Mouse (Mus musculus) embryonic facial prominence, embryonic 14.5 days (tissue): ENCODE results near the gene Npr2. TPM values are rescaled to one million over a fixed set of nuclear protein-coding genes. Genes with fewer than 3 reads are reported as not detected.

Experiments
- ATAC-seq: fragments of 200-750 bp; cut with Nextera tagmentation; 2 replicates; pipeline ENCODE4 v1.8.0; 2017; ENCODE audit warnings: low read depth, moderate number of reproducible peaks, moderate TSS enrichment
- DNase-seq: peaks from one replicate; pipeline ENCODE4 v3.0.0-alpha.2; 2015; ENCODE audit warnings: low spot score
- H3K27ac ChIP-seq: fragments of 300-500 bp; sonication (generic); replicated peaks from 2 replicates; pipeline ENCODE4 v1.5.1; 2014; ENCODE audit warnings: low read depth, mild to moderate bottlenecking, low read length, moderate library complexity
- H3K27me3 ChIP-seq: fragments of 300-500 bp; sonication (generic); replicated peaks from 2 replicates; pipeline ENCODE4 v1.6.1; 2014; ENCODE audit warnings: low read length; ENCODE audit not compliant: control insufficient read depth, insufficient read depth
- H3K36me3 ChIP-seq: fragments of 300-500 bp; sonication (generic); 2 replicates; pipeline ENCODE4 v1.6.1; 2014; ENCODE audit warnings: low read length, mixed read lengths; ENCODE audit not compliant: control insufficient read depth, insufficient read depth
- H3K4me1 ChIP-seq: fragments of 300-500 bp; sonication (generic); 2 replicates; pipeline ENCODE4 v1.6.1; 2014; ENCODE audit warnings: antibody characterized with exemption, low read length; ENCODE audit not compliant: control insufficient read depth, insufficient read depth
- H3K4me2 ChIP-seq: fragments of 300-500 bp; sonication (generic); 2 replicates; pipeline ENCODE4 v1.6.1; 2014; ENCODE audit warnings: low read depth, mild to moderate bottlenecking, low read length, moderate library complexity, mixed read lengths
- H3K4me3 ChIP-seq: fragments of 300-500 bp; sonication (generic); 2 replicates; pipeline ENCODE4 v1.5.1; 2014; ENCODE audit warnings: low read depth, mild to moderate bottlenecking, low read length
- H3K9ac ChIP-seq: fragments of 300-500 bp; sonication (generic); 2 replicates; pipeline ENCODE4 v1.6.1; 2014; ENCODE audit warnings: low read depth, mild to moderate bottlenecking, low read length, moderate library complexity, mixed read lengths
- H3K9me3 ChIP-seq: fragments of 300-500 bp; sonication (generic); 2 replicates; pipeline ENCODE4 v1.6.1; 2016; ENCODE audit warnings: low read length; ENCODE audit not compliant: control insufficient read depth
- WGBS: fragments of 180-500 bp; shearing (Covaris S2); extraction: QIAGEN DNeasy Blood & Tissue Kit; methylation state at CpG from one replicate; pipeline ENCODE4 v1.1.7; 2014; 5-methylcytosine and 5-hydroxymethylcytosine counted together
- polyA plus RNA-seq: library from polyadenylated mRNA; unstranded; fragments of >200 nt; fragmentation: Nextera tagmentation; extraction: Ambion mirVana; gene quantifications from 2 replicates; pipeline ENCODE4 v1.2.1, GENCODE M21; 2014

The Npr2 gene
- polyA plus RNA-seq = 23.0 and 24.6 TPM in 2 replicates

GRCm38 (mm10) chr4:43631046-43631955 is at the start of gene Npr2:
TSS of gene Npr2 (plus strand) at chr4:43631935.
- peak within 1 kb of the TSS; percentile 89 for H3K4me2 ChIP-seq
- H3K9me3 ChIP-seq = peaks cover 3% of the 10 kb centered on the region; the same call in 1 of the 2 replicates
- ATAC-seq = peak; percentile 54
- peak; percentile 44 for DNase-seq
- peak within 1 kb of the TSS; percentile 73 for H3K4me3 ChIP-seq
- H3K4me1 ChIP-seq = peaks cover 31% of the 10 kb centered on the region
- H3K36me3 ChIP-seq = no peaks in the 10 kb centered on the region
- H3K27me3 ChIP-seq = no peaks in the 10 kb centered on the region
- peak within 1 kb of the TSS; percentile 95 for H3K9ac ChIP-seq
- H3K27ac ChIP-seq = peak within 1 kb of the TSS; percentile 87
- WGBS = 4% methylated on average over 12 of the region's 70 CpGs

- Histone ChIP-seq H3K9ac (no peak overlapping the region), H3K4me3 (no peak overlapping the region), H3K9me3 (no peaks in the 10 kb centered on the region), H3K27me3 (no peaks in the 10 kb centered on the region), H3K27ac (no peak overlapping the region), H3K36me3 (peaks cover 41% of the 10 kb centered on the region), H3K4me2 (no peak overlapping the region), H3K4me1 (peaks cover 16% of the 10 kb centered on the region)
- WGBS = 91% methylated on average over 5 of the region's 5 CpGs
- ATAC-seq (no peak), DNase-seq (no peak)
These were observed 49.5 kb upstream of the Npr2 start for GRCm38 (mm10) chr4:43582241-43582640.

- no peak overlapping the region for H3K4me2 ChIP-seq
- no peak overlapping the region for H3K4me3 ChIP-seq
- no peaks in the 10 kb centered on the region for H3K9me3 ChIP-seq
- H3K27me3 ChIP-seq = no peaks in the 10 kb centered on the region
- ATAC-seq (no peak), DNase-seq (no peak)
- H3K9ac ChIP-seq = no peak overlapping the region
- H3K4me1 ChIP-seq = 0 out of 2 replicates have a peak, but pooled peaks cover 8% of the 10 kb centered on the region
- no peak overlapping the region for H3K27ac ChIP-seq
- 77% methylated on average over 7 of the region's 7 CpGs for WGBS
- H3K36me3 ChIP-seq = peaks cover 41% of the 10 kb centered on the region
These were observed 48.3 kb upstream of the Npr2 start for GRCm38 (mm10) chr4:43583421-43583820.

- H3K4me3 ChIP-seq = no peak within 1 kb of the TSS
- H3K27me3 ChIP-seq = no peaks in the 10 kb centered on the region
- DNase-seq = no peak
- H3K4me1 ChIP-seq = 0 out of 2 replicates have a peak, but pooled peaks cover 3% of the 10 kb centered on the region
- WGBS = 58% methylated on average over 12 of the region's 12 CpGs
- no peaks in the 10 kb centered on the region for H3K9me3 ChIP-seq
- no peak for ATAC-seq
- H3K27ac ChIP-seq = no peak within 1 kb of the TSS
- no peak within 1 kb of the TSS for H3K4me2 ChIP-seq
- no peak within 1 kb of the TSS for H3K9ac ChIP-seq
- peaks cover 41% of the 10 kb centered on the region for H3K36me3 ChIP-seq
These were observed 47.0 kb upstream of the Npr2 start, which contains the start of gene Msmp for GRCm38 (mm10) chr4:43584444-43585416. TSS of gene Msmp (minus strand) at chr4:43584494.

- H3K27ac ChIP-seq = no peak overlapping the region
- no peak overlapping the region for H3K4me3 ChIP-seq
- no peaks in the 10 kb centered on the region for H3K9me3 ChIP-seq
- no peaks in the 10 kb centered on the region for H3K27me3 ChIP-seq
- WGBS = 34% methylated on average over 9 of the region's 10 CpGs
- no peaks in the 10 kb centered on the region for H3K4me1 ChIP-seq
- DNase-seq = no peak
- ATAC-seq = no peak
- no peak overlapping the region for H3K4me2 ChIP-seq
- H3K9ac ChIP-seq = no peak overlapping the region
- peaks cover 35% of the 10 kb centered on the region for H3K36me3 ChIP-seq
These were observed 46.1 kb upstream of the Npr2 start for GRCm38 (mm10) chr4:43585682-43586081.

- Histone ChIP-seq H3K4me2 (no peak overlapping the region), H3K27ac (no peak overlapping the region), H3K9me3 (no peaks in the 10 kb centered on the region), H3K9ac (no peak overlapping the region), H3K36me3 (peaks cover 28% of the 10 kb centered on the region), H3K27me3 (no peaks in the 10 kb centered on the region), H3K4me3 (no peak overlapping the region), H3K4me1 (no peaks in the 10 kb centered on the region)
- ATAC-seq = no peak
- WGBS = 67% methylated on average over 8 of the region's 8 CpGs
- no peak for DNase-seq
These were observed 45.3 kb upstream of the Npr2 start for GRCm38 (mm10) chr4:43586411-43586810.

- H3K4me3 ChIP-seq = no peak overlapping the region
- 41% methylated on average over 7 of the region's 7 CpGs for WGBS
- ATAC-seq (no peak), DNase-seq (no peak)
- no peak overlapping the region for H3K9ac ChIP-seq
- no peak overlapping the region for H3K4me2 ChIP-seq
- H3K27ac ChIP-seq = no peak overlapping the region
- H3K4me1 ChIP-seq = no peaks in the 10 kb centered on the region
- H3K36me3 ChIP-seq = peaks cover 15% of the 10 kb centered on the region
- H3K9me3 ChIP-seq = no peaks in the 10 kb centered on the region
- H3K27me3 ChIP-seq = no peaks in the 10 kb centered on the region
These were observed 44.1 kb upstream of the Npr2 start for GRCm38 (mm10) chr4:43587681-43588080.

- H3K9me3 ChIP-seq = no peaks in the 10 kb centered on the region
- no peaks in the 10 kb centered on the region for H3K4me1 ChIP-seq
- 74% methylated on average over 5 of the region's 5 CpGs for WGBS
- DNase-seq (no peak), ATAC-seq (no peak)
- H3K4me2 ChIP-seq = no peak overlapping the region
- no peaks in the 10 kb centered on the region for H3K27me3 ChIP-seq
- no peak overlapping the region for H3K9ac ChIP-seq
- H3K36me3 ChIP-seq = no peaks in the 10 kb centered on the region
- no peak overlapping the region for H3K27ac ChIP-seq
- no peak overlapping the region for H3K4me3 ChIP-seq
These were observed 40.2 kb upstream of the Npr2 start for GRCm38 (mm10) chr4:43591543-43591942.
